Mouse (Mus musculus) forebrain, embryonic 13.5 days (tissue): Measurements from ENCODE around the gene Avil. TPM values are rescaled to one million over a fixed set of nuclear protein-coding genes. Genes with fewer than 3 reads are reported as not detected.

Experiments
- ATAC-seq: fragments of 200-750 bp; cut with Nextera tagmentation; 2 replicates; pipeline ENCODE4 v1.8.0; 2017
- H3K27ac ChIP-seq: fragments of 300-500 bp; sonication (generic); 2 replicates; pipeline ENCODE4 v1.5.1; 2015; ENCODE audit warnings: inconsistent platforms, mild to moderate bottlenecking, moderate library complexity
- H3K27me3 ChIP-seq: fragments of 300-500 bp; sonication (generic); 2 replicates; pipeline ENCODE4 v1.6.1; 2015; ENCODE audit warnings: mild to moderate bottlenecking, inconsistent platforms
- H3K36me3 ChIP-seq: fragments of 300-500 bp; sonication (generic); 2 replicates; pipeline ENCODE4 v1.6.1; 2015; ENCODE audit warnings: mild to moderate bottlenecking, inconsistent platforms; ENCODE audit not compliant: poor library complexity, severe bottlenecking
- H3K4me1 ChIP-seq: fragments of 300-500 bp; sonication (generic); 2 replicates; pipeline ENCODE4 v1.6.1; 2015; ENCODE audit warnings: inconsistent platforms
- H3K4me2 ChIP-seq: fragments of 300-500 bp; sonication (generic); 2 replicates; pipeline ENCODE4 v1.6.1; 2015; ENCODE audit warnings: inconsistent platforms, mild to moderate bottlenecking, moderate library complexity
- H3K4me3 ChIP-seq: fragments of 300-500 bp; sonication (generic); 2 replicates; pipeline ENCODE4 v1.5.1; 2015; ENCODE audit warnings: mild to moderate bottlenecking, inconsistent platforms
- H3K9ac ChIP-seq: fragments of 300-500 bp; sonication (generic); 2 replicates; pipeline ENCODE4 v1.6.1; 2015; ENCODE audit warnings: mild to moderate bottlenecking, inconsistent platforms
- H3K9me3 ChIP-seq: fragments of 300-500 bp; sonication (generic); replicated peaks from 2 replicates; pipeline ENCODE4 v1.6.1; 2016; ENCODE audit warnings: inconsistent platforms
- WGBS: fragments of 180-500 bp; shearing (Covaris S2); methylation state at CpG from one replicate; pipeline ENCODE4 v1.1.7; 2015; 5-methylcytosine and 5-hydroxymethylcytosine counted together
- polyA plus RNA-seq: library from polyadenylated mRNA; unstranded; fragments of >200 nt; fragmentation: Nextera tagmentation; extraction: Ambion mirVana; gene quantifications from 2 replicates; pipeline ENCODE4 v1.2.1, GENCODE M21; 2015

Gene Avil
- polyA plus RNA-seq, 1 experiment from 2014 or later, result 0.19 TPM

GRCm38 (mm10) chr10:126984189-126985004 is 16.1 kb upstream of the Avil start:
- ATAC-seq, result no peak
- Histone ChIP-seq H3K4me1 (peaks cover 88% of the 10 kb centered on the region), H3K9ac (peak overlapping the region; percentile 97), H3K36me3 (no peaks in the 10 kb centered on the region), H3K27ac (peak overlapping the region; percentile 73), H3K4me3 (peak overlapping the region; percentile 10; the same call in 1 of the 2 replicates), H3K4me2 (peak overlapping the region; percentile 33), H3K27me3 (no peaks in the 10 kb centered on the region), H3K9me3 (no peaks in the 10 kb centered on the region)
- WGBS, result 25% methylated on average over 5 of the region's 5 CpGs

GRCm38 (mm10) chr10:126985127-126985526 is 15.4 kb upstream of the Avil start:
- peak overlapping the region; percentile 73 for H3K27ac ChIP-seq
- H3K4me1 ChIP-seq, result peaks cover 90% of the 10 kb centered on the region

GRCm38 (mm10) chr10:126985579-126985978 is 14.9 kb upstream of the Avil start:
- no peak overlapping the region for H3K4me3 ChIP-seq
- peak overlapping the region; percentile 79; the same call in 1 of the 2 replicates for H3K27ac ChIP-seq
- H3K27me3 ChIP-seq, result no peaks in the 10 kb centered on the region
- no peak for ATAC-seq
- 92% methylated on average over 9 of the region's 9 CpGs for WGBS
- no peaks in the 10 kb centered on the region for H3K9me3 ChIP-seq
- H3K4me2 ChIP-seq, result no peak overlapping the region
- H3K9ac ChIP-seq, result no peak overlapping the region
- H3K36me3 ChIP-seq, result no peaks in the 10 kb centered on the region
- H3K4me1 ChIP-seq, result peaks cover 90% of the 10 kb centered on the region

More at GRCm38 (mm10) chr10:126985127-126985526, 15.4 kb upstream of the Avil start:
- Histone ChIP-seq H3K4me2 (peak overlapping the region; percentile 33; the same call in 1 of the 2 replicates), H3K4me3 (no peak overlapping the region), H3K36me3 (no peaks in the 10 kb centered on the region), H3K9ac (peak overlapping the region; percentile 37; the same call in 1 of the 2 replicates), H3K27me3 (no peaks in the 10 kb centered on the region), H3K9me3 (no peaks in the 10 kb centered on the region)
- ATAC-seq, result no peak
- 79% methylated on average over 4 of the region's 4 CpGs for WGBS

- peak overlapping the region; percentile 10; the same call in 1 of the 2 replicates for H3K4me2 ChIP-seq
- H3K27ac ChIP-seq, result peak overlapping the region; percentile 79
- H3K36me3 ChIP-seq, result peaks cover 5% of the 10 kb centered on the region; the same call in 1 of the 2 replicates
- no peak overlapping the region for H3K4me3 ChIP-seq
- H3K9me3 ChIP-seq, result no peaks in the 10 kb centered on the region
- peaks cover 86% of the 10 kb centered on the region for H3K4me1 ChIP-seq
- no peaks in the 10 kb centered on the region for H3K27me3 ChIP-seq
- ATAC-seq, result peak; percentile 50; the same call in 1 of the 2 replicates
- WGBS, result 42% methylated on average over 4 of the region's 4 CpGs
- peak overlapping the region; percentile 56 for H3K9ac ChIP-seq
These were observed 14.0 kb upstream of the Avil start for GRCm38 (mm10) chr10:126986541-126986961.

GRCm38 (mm10) chr10:126987183-126988118 is 13.1 kb upstream of the Avil start:
- H3K36me3 ChIP-seq, result peaks cover 12% of the 10 kb centered on the region
- peaks cover 77% of the 10 kb centered on the region for H3K4me1 ChIP-seq
- WGBS, result 59% methylated on average over 8 of the region's 8 CpGs
- H3K9me3 ChIP-seq, result no peaks in the 10 kb centered on the region
- no peak overlapping the region for H3K4me3 ChIP-seq
- H3K9ac ChIP-seq, result 0 out of 2 replicates have a peak overlapping the region, but pooled peaks have one; percentile 56
- peak overlapping the region; percentile 79; the same call in 1 of the 2 replicates for H3K27ac ChIP-seq
- no peak overlapping the region for H3K4me2 ChIP-seq
- no peak for ATAC-seq
- H3K27me3 ChIP-seq, result no peaks in the 10 kb centered on the region

- Histone ChIP-seq H3K4me2 (no peak overlapping the region), H3K4me3 (no peak overlapping the region), H3K4me1 (peaks cover 65% of the 10 kb centered on the region), H3K9ac (no peak overlapping the region), H3K27ac (peak overlapping the region; percentile 14; the same call in 1 of the 2 replicates), H3K36me3 (peaks cover 24% of the 10 kb centered on the region), H3K9me3 (no peaks in the 10 kb centered on the region), H3K27me3 (no peaks in the 10 kb centered on the region)
- no peak for ATAC-seq
- 71% methylated on average over 5 of the region's 5 CpGs for WGBS
These were observed 11.9 kb upstream of the Avil start for GRCm38 (mm10) chr10:126988513-126989165.

GRCm38 (mm10) chr10:126990313-126991056 is 10.0 kb upstream of the Avil start:
- 60% methylated on average over 7 of the region's 7 CpGs for WGBS
- H3K4me2 ChIP-seq, result no peak overlapping the region
- H3K9ac ChIP-seq, result no peak overlapping the region
- ATAC-seq, result peak; percentile 81
- no peak overlapping the region for H3K27ac ChIP-seq
- no peaks in the 10 kb centered on the region for H3K9me3 ChIP-seq
- H3K4me3 ChIP-seq, result no peak overlapping the region
- peaks cover 43% of the 10 kb centered on the region for H3K36me3 ChIP-seq
- no peaks in the 10 kb centered on the region for H3K27me3 ChIP-seq
- peaks cover 47% of the 10 kb centered on the region for H3K4me1 ChIP-seq

- Histone ChIP-seq H3K9ac (no peak overlapping the region), H3K4me3 (no peak overlapping the region), H3K27ac (no peak overlapping the region), H3K4me1 (peaks cover 35% of the 10 kb centered on the region), H3K36me3 (peaks cover 52% of the 10 kb centered on the region), H3K27me3 (no peaks in the 10 kb centered on the region), H3K9me3 (no peaks in the 10 kb centered on the region), H3K4me2 (no peak overlapping the region)
- WGBS, result 81% methylated on average over 3 of the region's 3 CpGs
- ATAC-seq, result no peak
These were observed 8.8 kb upstream of the Avil start for GRCm38 (mm10) chr10:126991676-126992075.

GRCm38 (mm10) chr10:126993621-126994020 is 6.9 kb upstream of the Avil start:
- WGBS, result 94% methylated on average over 3 of the region's 3 CpGs
- Histone ChIP-seq H3K9me3 (no peaks in the 10 kb centered on the region), H3K4me3 (no peak overlapping the region), H3K27ac (no peak overlapping the region), H3K4me2 (no peak overlapping the region), H3K36me3 (peaks cover 68% of the 10 kb centered on the region), H3K27me3 (no peaks in the 10 kb centered on the region), H3K4me1 (peaks cover 16% of the 10 kb centered on the region), H3K9ac (no peak overlapping the region)
- no peak for ATAC-seq

- Histone ChIP-seq H3K9me3 (no peaks in the 10 kb centered on the region), H3K9ac (no peak overlapping the region), H3K36me3 (peaks cover 73% of the 10 kb centered on the region), H3K4me1 (no peaks in the 10 kb centered on the region), H3K4me3 (no peak overlapping the region), H3K27me3 (no peaks in the 10 kb centered on the region), H3K4me2 (no peak overlapping the region), H3K27ac (no peak overlapping the region)
- ATAC-seq, result no peak
- 76% methylated on average over 13 of the region's 13 CpGs for WGBS
These were observed 3.0 kb upstream of the Avil start for GRCm38 (mm10) chr10:126997340-126998113.
